Mouse (Mus musculus) layer of hippocampus, adult 6 months (tissue): Measurements from ENCODE around the gene Olfr417. TPM values are rescaled to one million over a fixed set of nuclear protein-coding genes. Genes with fewer than 3 reads are reported as not detected.

Source experiments
- long read RNA-seq, 2 experiments: library from polyadenylated mRNA; unstranded; transcript quantifications; one replicate each; pipeline ENCODE4 v2.0.0; 2019 to 2020
- polyA plus RNA-seq: library from polyadenylated mRNA; unstranded; fragments of <200 nt; fragmentation: Nextera tagmentation; gene quantifications from 2 replicates; pipeline ENCODE4 v1.2.3, GENCODE M21; 2021

Olfr417 gene
- polyA plus RNA-seq, result not detected in 2 replicates
- long read RNA-seq, experiment 1, result 0 reads
- long read RNA-seq, experiment 2, result 0 reads

GRCm38 (mm10) chr1:174364882-174365451 lies at the start of gene Olfr417:
TSS of gene Olfr417 (plus strand) at chr1:174365122.

GRCm38 (mm10) chr1:174330218-174330617 lies 34.7 kb upstream of the Olfr417 start, which contains the start of gene Mptx1:
TSS of gene Mptx1 (plus strand) at chr1:174330518.

GRCm38 (mm10) chr1:174390746-174391145 lies 25.8 kb downstream of the Olfr417 start, which contains the start of gene Olfr248:
TSS of gene Olfr248 (plus strand) at chr1:174391046.

GRCm38 (mm10) chr1:174423764-174424163 lies 58.8 kb downstream of the Olfr417 start, which contains the start of gene Olfr414:
TSS of gene Olfr414 (plus strand) at chr1:174424064.

Other genes with a start within 250 kb of the Olfr417 start
- gene Olfr231, start 244.0 kb upstream of the Olfr417 start, polyA plus RNA-seq, result not detected in 2 replicates
- not detected in 2 replicates for gene Olfr424, start 233.6 kb upstream of the Olfr417 start, polyA plus RNA-seq
- gene Olfr420, start 209.5 kb upstream of the Olfr417 start, polyA plus RNA-seq, result not detected in 2 replicates
- not detected in 2 replicates for gene Spta1, start 192.3 kb upstream of the Olfr417 start, polyA plus RNA-seq
- not detected in 2 replicates for gene Olfr419, start 113.1 kb upstream of the Olfr417 start, polyA plus RNA-seq
- gene Mptx1, start 34.6 kb upstream of the Olfr417 start, polyA plus RNA-seq, result not detected in 2 replicates
- not detected in 2 replicates for gene Olfr248, start 25.9 kb downstream of the Olfr417 start, polyA plus RNA-seq
- not detected in 2 replicates for gene Olfr414, start 58.9 kb downstream of the Olfr417 start, polyA plus RNA-seq
- not detected in 2 replicates for gene Olfr220, start 77.0 kb downstream of the Olfr417 start, polyA plus RNA-seq
- gene Fmn2, start 136.7 kb downstream of the Olfr417 start, polyA plus RNA-seq, result 8.9 and 10.9 TPM in 2 replicates